Mouse (Mus musculus): ENCODE data around the gene Gpr153. TPM values are rescaled to one million over a fixed set of nuclear protein-coding genes. Genes with fewer than 3 reads are reported as not detected.

Gpr153 gene
- polyA plus RNA-seq, 1 experiment, result 7.9 TPM

DNA sequence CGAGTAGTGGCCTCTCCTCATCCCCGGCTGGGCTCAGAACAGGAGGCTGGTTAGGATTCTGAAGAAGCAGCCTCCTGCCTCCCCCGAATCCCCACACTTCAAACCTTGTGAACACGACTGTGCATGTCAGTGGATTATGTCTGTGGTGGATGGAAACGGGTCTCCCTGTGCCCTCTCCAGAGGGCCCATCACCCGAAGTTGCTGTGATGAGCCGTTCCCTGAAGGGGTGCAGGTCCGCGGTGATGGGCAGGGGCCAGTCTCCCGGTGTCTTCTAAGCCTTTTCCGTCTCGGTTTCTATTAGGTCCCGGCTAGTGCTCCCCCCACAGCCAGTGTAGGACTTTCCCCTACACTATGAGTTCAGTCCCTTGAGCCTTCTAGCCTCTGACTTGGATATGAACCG is 24.8 kb downstream of the Gpr153 start:
- Histone ChIP-seq H3K9ac (ENCODE audit: low read depth, poor library complexity, severe bottlenecking) (no peak overlapping the region), H3K27ac (ENCODE audit: insufficient read depth, low read length) (no peak overlapping the region), H3K4me3 (ENCODE audit: low read depth, low read length) (no peak overlapping the region), H3K27me3 (ENCODE audit: control insufficient read depth, insufficient read depth, low read length, poor library complexity, severe bottlenecking) (no peaks in the 10 kb centered on the region), H3K36me3 (ENCODE audit: control insufficient read depth, insufficient read depth, low read length, poor library complexity, severe bottlenecking) (no peaks in the 10 kb centered on the region), H3K4me1 (ENCODE audit: control insufficient read depth, insufficient read depth, low read length) (no peaks in the 10 kb centered on the region), H3K9me3 (replicated peaks; ENCODE audit: control insufficient read depth, insufficient read depth, low read length, poor library complexity, severe bottlenecking) (no peaks in the 10 kb centered on the region)
- no peak for TF ChIP-seq POLR2A (IDR thresholded peaks at IDR 0.05; ENCODE audit: insufficient read depth, low read length)
- no peak for TF ChIP-seq CTCF (IDR thresholded peaks at IDR 0.05; ENCODE audit: low read depth, low read length)
- TF ChIP-seq EP300 (IDR thresholded peaks at IDR 0.05; ENCODE audit: insufficient read depth, low read depth, low read length), result no peak

- H3K9me3 ChIP-seq (replicated peaks; ENCODE audit: control insufficient read depth, insufficient read depth, low read length, poor library complexity, severe bottlenecking), result no peaks in the 10 kb centered on the region
- H3K36me3 ChIP-seq (ENCODE audit: control insufficient read depth, insufficient read depth, low read length, poor library complexity, severe bottlenecking), result no peaks in the 10 kb centered on the region
- H3K9ac ChIP-seq (ENCODE audit: low read depth, poor library complexity, severe bottlenecking), result no peak overlapping the region
- no peak for TF ChIP-seq EP300 (IDR thresholded peaks at IDR 0.05; ENCODE audit: insufficient read depth, low read depth, low read length)
- no peak for TF ChIP-seq CTCF (IDR thresholded peaks at IDR 0.05; ENCODE audit: low read depth, low read length)
- no peak for TF ChIP-seq POLR2A (IDR thresholded peaks at IDR 0.05; ENCODE audit: insufficient read depth, low read length)
- H3K27me3 ChIP-seq (ENCODE audit: control insufficient read depth, insufficient read depth, low read length, poor library complexity, severe bottlenecking), result no peaks in the 10 kb centered on the region
- no peaks in the 10 kb centered on the region for H3K4me1 ChIP-seq (ENCODE audit: control insufficient read depth, insufficient read depth, low read length)
- H3K4me3 ChIP-seq (ENCODE audit: low read depth, low read length), result no peak overlapping the region
- no peak overlapping the region for H3K27ac ChIP-seq (ENCODE audit: insufficient read depth, low read length)
These were observed 26.3 kb downstream of the Gpr153 start for GRCm38 (mm10) chr4:152300375-152300774.

GRCm38 (mm10) chr4:152302012-152302411 is 28.0 kb downstream of the Gpr153 start:
- TF ChIP-seq EP300 (IDR thresholded peaks at IDR 0.05; ENCODE audit: insufficient read depth, low read depth, low read length) (no peak), POLR2A (IDR thresholded peaks at IDR 0.05; ENCODE audit: insufficient read depth, low read length) (no peak), CTCF (IDR thresholded peaks at IDR 0.05; ENCODE audit: low read depth, low read length) (no peak)
- Histone ChIP-seq H3K9ac (ENCODE audit: low read depth, poor library complexity, severe bottlenecking) (no peak overlapping the region), H3K27me3 (ENCODE audit: control insufficient read depth, insufficient read depth, low read length, poor library complexity, severe bottlenecking) (no peaks in the 10 kb centered on the region), H3K9me3 (replicated peaks; ENCODE audit: control insufficient read depth, insufficient read depth, low read length, poor library complexity, severe bottlenecking) (no peaks in the 10 kb centered on the region), H3K4me3 (ENCODE audit: low read depth, low read length) (no peak overlapping the region), H3K4me1 (ENCODE audit: control insufficient read depth, insufficient read depth, low read length) (no peaks in the 10 kb centered on the region), H3K36me3 (ENCODE audit: control insufficient read depth, insufficient read depth, low read length, poor library complexity, severe bottlenecking) (no peaks in the 10 kb centered on the region), H3K27ac (ENCODE audit: insufficient read depth, low read length) (no peak overlapping the region)

GRCm38 (mm10) chr4:152303172-152303571 is 29.1 kb downstream of the Gpr153 start:
- H3K9me3 ChIP-seq (replicated peaks; ENCODE audit: control insufficient read depth, insufficient read depth, low read length, poor library complexity, severe bottlenecking), result no peaks in the 10 kb centered on the region
- TF ChIP-seq CTCF (IDR thresholded peaks at IDR 0.05; ENCODE audit: low read depth, low read length) (no peak), EP300 (IDR thresholded peaks at IDR 0.05; ENCODE audit: insufficient read depth, low read depth, low read length) (no peak), POLR2A (IDR thresholded peaks at IDR 0.05; ENCODE audit: insufficient read depth, low read length) (no peak)
- H3K4me3 ChIP-seq (ENCODE audit: low read depth, low read length), result no peak overlapping the region
- H3K27me3 ChIP-seq (ENCODE audit: control insufficient read depth, insufficient read depth, low read length, poor library complexity, severe bottlenecking), result no peaks in the 10 kb centered on the region
- H3K4me1 ChIP-seq (ENCODE audit: control insufficient read depth, insufficient read depth, low read length), result no peaks in the 10 kb centered on the region
- H3K36me3 ChIP-seq (ENCODE audit: control insufficient read depth, insufficient read depth, low read length, poor library complexity, severe bottlenecking), result no peaks in the 10 kb centered on the region
- no peak overlapping the region for H3K9ac ChIP-seq (ENCODE audit: low read depth, poor library complexity, severe bottlenecking)
- H3K27ac ChIP-seq (ENCODE audit: insufficient read depth, low read length), result no peak overlapping the region

DNA sequence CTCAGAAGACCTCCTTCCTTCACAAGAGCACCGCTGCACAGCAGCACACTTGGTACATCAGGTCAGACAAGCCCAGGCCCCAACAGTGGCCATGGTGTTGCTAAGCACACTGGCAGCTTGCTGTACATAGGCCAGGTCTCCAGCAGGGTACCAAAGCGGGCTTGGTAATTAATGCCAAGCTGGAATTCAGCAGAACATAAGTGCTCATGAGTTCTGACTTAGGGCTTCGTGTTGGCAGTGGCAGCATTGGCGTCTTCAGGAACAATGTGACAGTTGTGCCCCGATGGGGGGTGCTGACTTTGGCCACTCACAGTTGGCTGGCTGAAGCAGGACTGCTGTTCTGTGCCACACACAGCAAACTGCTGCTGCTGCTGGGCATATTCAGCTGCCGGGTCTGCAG is 30.7 kb downstream of the Gpr153 start:
- H3K9me3 ChIP-seq (replicated peaks; ENCODE audit: control insufficient read depth, insufficient read depth, low read length, poor library complexity, severe bottlenecking), result no peaks in the 10 kb centered on the region
- H3K4me1 ChIP-seq (ENCODE audit: control insufficient read depth, insufficient read depth, low read length), result no peaks in the 10 kb centered on the region
- no peaks in the 10 kb centered on the region for H3K27me3 ChIP-seq (ENCODE audit: control insufficient read depth, insufficient read depth, low read length, poor library complexity, severe bottlenecking)
- no peak overlapping the region for H3K9ac ChIP-seq (ENCODE audit: low read depth, poor library complexity, severe bottlenecking)
- H3K36me3 ChIP-seq (ENCODE audit: control insufficient read depth, insufficient read depth, low read length, poor library complexity, severe bottlenecking), result no peaks in the 10 kb centered on the region
- H3K27ac ChIP-seq (ENCODE audit: insufficient read depth, low read length), result no peak overlapping the region
- no peak overlapping the region for H3K4me3 ChIP-seq (ENCODE audit: low read depth, low read length)
- TF ChIP-seq CTCF (IDR thresholded peaks at IDR 0.05; ENCODE audit: low read depth, low read length) (no peak), POLR2A (IDR thresholded peaks at IDR 0.05; ENCODE audit: insufficient read depth, low read length) (no peak), EP300 (IDR thresholded peaks at IDR 0.05; ENCODE audit: insufficient read depth, low read depth, low read length) (no peak)

DNA sequence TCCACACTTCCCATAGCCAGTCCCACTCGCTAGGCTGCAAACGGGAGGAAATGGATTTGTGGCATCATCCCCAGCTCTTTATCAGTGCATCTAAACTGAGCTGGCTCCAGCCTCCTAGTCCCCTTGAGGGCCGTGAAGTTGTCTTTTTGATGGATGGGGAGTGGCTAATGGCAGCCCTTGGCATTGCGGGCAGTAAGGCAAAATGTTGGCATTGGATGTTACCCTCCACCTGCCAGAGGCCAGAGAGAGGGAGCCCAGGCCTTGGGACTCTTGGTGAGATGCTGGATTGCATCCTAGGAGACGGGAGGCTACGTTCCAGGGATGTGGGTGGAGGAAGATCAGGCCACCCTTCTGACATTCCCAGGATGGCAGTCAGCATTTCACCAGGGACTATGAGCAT is 32.0 kb downstream of the Gpr153 start:
- Histone ChIP-seq H3K27ac (ENCODE audit: insufficient read depth, low read length) (no peak overlapping the region), H3K4me1 (ENCODE audit: control insufficient read depth, insufficient read depth, low read length) (no peaks in the 10 kb centered on the region), H3K9ac (ENCODE audit: low read depth, poor library complexity, severe bottlenecking) (no peak overlapping the region), H3K27me3 (ENCODE audit: control insufficient read depth, insufficient read depth, low read length, poor library complexity, severe bottlenecking) (no peaks in the 10 kb centered on the region), H3K4me3 (ENCODE audit: low read depth, low read length) (no peak overlapping the region), H3K36me3 (ENCODE audit: control insufficient read depth, insufficient read depth, low read length, poor library complexity, severe bottlenecking) (no peaks in the 10 kb centered on the region), H3K9me3 (replicated peaks; ENCODE audit: control insufficient read depth, insufficient read depth, low read length, poor library complexity, severe bottlenecking) (no peaks in the 10 kb centered on the region)
- TF ChIP-seq POLR2A (IDR thresholded peaks at IDR 0.05; ENCODE audit: insufficient read depth, low read length) (no peak), CTCF (IDR thresholded peaks at IDR 0.05; ENCODE audit: low read depth, low read length) (no peak), EP300 (IDR thresholded peaks at IDR 0.05; ENCODE audit: insufficient read depth, low read depth, low read length) (no peak)

All from ES-Bruce4 (cell line).